Comparison of ENCODE assay signal across 8 mouse cellular contexts in genomic region chr16:18288166-18288565, GRCm38 (mm10). TPM values are rescaled to one million over a fixed set of nuclear protein-coding genes. Genes with fewer than 3 reads are reported as not detected.
DNase-seq lines count a peak whose midpoint lies in the region; ATAC-seq and TF ChIP-seq lines count a peak whose summit lies in the region.

No protein-coding gene starts in this region.

- peaks cover 16% of the 10 kb centered on the region for H3K36me3 ChIP-seq in neural tube, embryonic 11.5 days (ENCODE audit: control insufficient read depth, insufficient read depth, low read length)

- intact Hi-C loops in left cerebral cortex, adult 2 months (cut with DNase I): no loop called here
- intact Hi-C loops in left cerebral cortex, postnatal 14 days (cut with DNase I): loop anchor here (5.0 kb wide), 1 partner anchor 36 kb away; no protein-coding TSS in a partner anchor

- no peak for DNase-seq in left cerebral cortex, adult 2 months (ENCODE audit: extremely low spot score in 1 of 2, low spot score in 2 of 2)
- DNase-seq in left cerebral cortex, postnatal 14 days (ENCODE audit: low spot score in 2 of 2): no peak
- DNase-seq in adipocyte (ENCODE audit: low spot score): peak; percentile 47
- peak; percentile 2 for DNase-seq in fibroblast of lung, adult 2 months (ENCODE audit: low read depth)
- peak; percentile 8 for DNase-seq in kidney, postnatal 14 days
- DNase-seq in neural tube, embryonic 11.5 days (ENCODE audit: low spot score): peak; percentile 41
- DNase-seq in right cerebral cortex, postnatal 4 days: no peak

- H3K4me3 ChIP-seq in left cerebral cortex, adult 2 months: peak overlapping the region; percentile 94
- peak overlapping the region; percentile 98 for H3K4me3 ChIP-seq in neural tube, embryonic 11.5 days (ENCODE audit: low read depth, low read length)

- peak overlapping the region; percentile 98 for H3K4me2 ChIP-seq in neural tube, embryonic 11.5 days (ENCODE audit: low read depth)

- H3K27ac ChIP-seq in left cerebral cortex, adult 2 months: no peak overlapping the region; the same call in 1 of the 2 replicates
- H3K27ac ChIP-seq in neural tube, embryonic 11.5 days (ENCODE audit: low read depth, low read length): no peak overlapping the region

- H3K4me1 ChIP-seq in neural tube, embryonic 11.5 days (ENCODE audit: control insufficient read depth, insufficient read depth, low read length): peaks cover 17% of the 10 kb centered on the region

- no peak for TF ChIP-seq CTCF in left cerebral cortex, adult 2 months (IDR thresholded peaks at IDR 0.05)

- 0% methylated on average over 4 of the region's 4 CpGs for WGBS in neural tube, embryonic 11.5 days

- no peaks in the 10 kb centered on the region for H3K27me3 ChIP-seq in neural tube, embryonic 11.5 days (ENCODE audit: control insufficient read depth, insufficient read depth, low read length)

- peak overlapping the region; percentile 97 for H3K9ac ChIP-seq in neural tube, embryonic 11.5 days (ENCODE audit: low read length)

- ATAC-seq in neural tube, embryonic 11.5 days (ENCODE audit: insufficient read depth, low FRiP score, low TSS enrichment): no peak
- ATAC-seq in frontal cortex, adult (ENCODE audit: low TSS enrichment): no peak

- H3K9me3 ChIP-seq in neural tube, embryonic 11.5 days (ENCODE audit: control insufficient read depth, low read length): no peaks in the 10 kb centered on the region

RNA-seq across cellular contexts. Expression of gene Dgcr8, which starts 0.9 kb away (rescaled TPM):
- total RNA-seq in left cerebral cortex, adult 2 months (2021): 10 to 100 TPM; 41.1 to 41.8 TPM
- total RNA-seq in left cerebral cortex, postnatal 14 days (2021): 10 to 100 TPM; 38.2 to 44.9 TPM
- 34.0 and 40.9 TPM in 2 replicates for polyA plus RNA-seq in neural tube, embryonic 11.5 days (2014; fragmentation: Nextera tagmentation; extraction: Ambion mirVana)

RNA-seq across cellular contexts. Expression of gene Gm49776, which starts 30.0 kb away (rescaled TPM):
- not detected for total RNA-seq in left cerebral cortex, adult 2 months (2021)
- not detected for total RNA-seq in left cerebral cortex, postnatal 14 days (2021)
- polyA plus RNA-seq in neural tube, embryonic 11.5 days (2014; fragmentation: Nextera tagmentation; extraction: Ambion mirVana): 3.6 and 9.2 TPM in 2 replicates

RNA-seq across cellular contexts. Expression of gene Ranbp1, which starts 39.6 kb away (rescaled TPM):
- 10 to 100 TPM; 87.3 to 92.9 TPM for total RNA-seq in left cerebral cortex, adult 2 months (2021)
- total RNA-seq in left cerebral cortex, postnatal 14 days (2021): 100 to 1,000 TPM in 1 of 2 experiments, 10 to 100 TPM in 1; 88.1 to 106 TPM
- polyA plus RNA-seq in neural tube, embryonic 11.5 days (2014; fragmentation: Nextera tagmentation; extraction: Ambion mirVana): 953 and 1,053 TPM in 2 replicates

RNA-seq across cellular contexts. Expression of gene Trmt2a, which starts 39.7 kb away (rescaled TPM):
- 10 to 100 TPM; 43.6 to 47.7 TPM for total RNA-seq in left cerebral cortex, adult 2 months (2021)
- total RNA-seq in left cerebral cortex, postnatal 14 days (2021): 10 to 100 TPM; 42.1 to 50.2 TPM
- 92.9 and 93.9 TPM in 2 replicates for polyA plus RNA-seq in neural tube, embryonic 11.5 days (2014; fragmentation: Nextera tagmentation; extraction: Ambion mirVana)

RNA-seq across cellular contexts. Expression of gene Zdhhc8, which starts 53.2 kb away (rescaled TPM):
- 100 to 1,000 TPM; 132 to 134 TPM for total RNA-seq in left cerebral cortex, adult 2 months (2021)
- total RNA-seq in left cerebral cortex, postnatal 14 days (2021): 100 to 1,000 TPM; 151 to 155 TPM
- polyA plus RNA-seq in neural tube, embryonic 11.5 days (2014; fragmentation: Nextera tagmentation; extraction: Ambion mirVana): 13.1 and 13.6 TPM in 2 replicates

Comparison
In these comparisons a context has a peak if more than half of its experiments do, and no peak if none do; other contexts are left out.
1. DNase-seq: peak in adipocyte (single experiment), fibroblast of lung, adult 2 months (single experiment), kidney, postnatal 14 days (single experiment) and neural tube, embryonic 11.5 days (single experiment); none in left cerebral cortex, adult 2 months (0 of 2), left cerebral cortex, postnatal 14 days (0 of 2) and right cerebral cortex, postnatal 4 days (single experiment).